13 mouse cellular contexts compared by ENCODE assay signal in the genomic region with DNA sequence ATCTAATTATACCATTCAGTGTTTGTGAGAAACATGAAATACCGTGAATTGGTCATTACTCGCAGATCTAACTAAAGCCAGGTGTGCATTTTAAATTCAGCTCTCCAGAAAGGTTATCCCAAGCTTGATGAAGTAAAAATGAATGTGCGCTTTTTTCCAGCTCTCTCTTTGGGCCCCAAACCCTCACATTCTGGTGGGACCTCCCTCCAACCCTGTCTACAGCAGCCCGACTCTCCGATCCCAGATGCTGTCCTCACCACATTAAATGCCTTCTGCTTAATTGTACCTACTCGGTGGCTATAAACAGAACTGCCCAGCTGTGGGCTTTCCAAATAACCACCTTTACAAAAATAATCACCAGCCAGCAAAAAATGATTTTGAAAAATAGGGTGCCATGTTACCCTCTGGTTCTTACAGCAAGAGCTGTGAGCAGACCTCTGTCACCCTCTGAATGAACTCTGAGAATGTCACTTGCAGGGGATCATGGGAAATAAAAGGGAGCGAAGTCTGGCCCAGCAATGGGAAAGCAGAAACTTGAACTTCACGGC.
"Had no signal": no experiment of that assay in that cellular context is flagged by ENCODE, and none has a peak within 500 bp of the region (broad histone marks: within the 10 kb centered on the region; RNA-seq: fewer than 3 reads in every experiment).

No protein-coding gene starts in this region.

- H3K9ac ChIP-seq: liver, embryonic 13.5 days; neural tube, embryonic 12.5 days had no signal

- H3K27me3 ChIP-seq: liver, embryonic 13.5 days; neural tube, embryonic 12.5 days had no signal

- DNase-seq: kidney, adult 8-10 months; kidney, postnatal 25 days; liver; liver, embryonic 13.5 days; lung, adult 18-20 months; lung, postnatal 36 days; midbrain, embryonic 14.5 days; retina, postnatal 1 day; thymus, postnatal 4 days had no signal

- H3K9me3 ChIP-seq: neural tube, embryonic 12.5 days had no signal

- H3K4me2 ChIP-seq: liver, embryonic 13.5 days; neural tube, embryonic 12.5 days had no signal

- H3K27ac ChIP-seq: left cerebral cortex, adult 2 months; liver, embryonic 13.5 days; neural tube, embryonic 12.5 days; stomach, postnatal 0 days had no signal

- H3K4me1 ChIP-seq: liver, embryonic 13.5 days; neural tube, embryonic 12.5 days had no signal

- H3K4me3 ChIP-seq: left cerebral cortex, adult 2 months; liver, embryonic 13.5 days; neural tube, embryonic 12.5 days had no signal

- H3K36me3 ChIP-seq: liver, embryonic 13.5 days; neural tube, embryonic 12.5 days had no signal

- ATAC-seq: intestine, embryonic 16.5 days had no signal
